Mouse (Mus musculus): Measurements from ENCODE around the gene Klhl7. TPM values are rescaled to one million over a fixed set of nuclear protein-coding genes. Genes with fewer than 3 reads are reported as not detected.
A peak's percentile ranks its signal among the peaks of the same experiment; 100 is the strongest.
"Not testable (repeated sequence)": the region's sequence is repeated elsewhere in the genome, so short reads cannot be mapped to it uniquely, and the experiment has no call there.

Klhl7 gene
- total RNA-seq, 2 experiments from 2014 or later, result 32.6 to 35.2 TPM

DNA sequence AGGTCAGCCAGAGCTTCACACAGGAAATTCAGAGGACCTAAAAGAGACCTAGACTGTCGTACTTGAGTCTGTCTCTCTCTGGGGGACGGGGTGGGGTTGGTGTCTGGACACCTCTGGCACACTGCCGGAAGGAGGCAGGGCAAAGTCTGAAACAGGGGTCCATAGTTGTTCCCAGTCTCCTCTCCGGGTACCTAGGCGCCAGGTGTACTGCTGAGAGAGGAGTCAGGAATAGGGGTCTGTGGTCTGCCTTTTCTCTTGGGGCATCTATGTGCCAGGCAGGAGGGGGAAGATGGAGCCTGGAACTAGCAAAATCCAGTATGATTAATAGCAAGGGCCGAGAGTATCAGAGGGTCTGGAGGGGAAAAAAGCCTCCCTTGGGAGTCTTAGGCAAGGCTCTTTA is 5.0 kb upstream of the Klhl7 start:
- DNase-seq, result no peak

DNA sequence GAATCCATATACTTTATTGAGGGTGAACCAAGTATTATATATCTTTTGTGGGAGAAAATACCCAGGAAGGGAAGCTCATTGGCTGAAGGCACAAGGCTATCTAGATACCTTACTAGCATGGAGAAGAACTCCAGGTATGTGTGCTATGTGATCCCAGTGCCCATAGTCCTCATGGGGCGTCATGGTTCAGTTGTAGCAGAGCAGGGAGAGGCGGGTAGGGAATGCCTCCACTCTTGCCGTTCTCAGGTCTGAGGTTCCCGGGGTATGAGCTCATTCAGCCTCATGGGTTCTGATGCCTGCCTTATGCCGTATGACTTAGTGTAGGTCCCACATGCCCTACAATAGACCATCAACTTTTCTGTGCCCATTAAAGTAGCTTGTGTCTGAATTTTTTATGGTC is 4.5 kb upstream of the Klhl7 start:
- DNase-seq, result no peak

DNA sequence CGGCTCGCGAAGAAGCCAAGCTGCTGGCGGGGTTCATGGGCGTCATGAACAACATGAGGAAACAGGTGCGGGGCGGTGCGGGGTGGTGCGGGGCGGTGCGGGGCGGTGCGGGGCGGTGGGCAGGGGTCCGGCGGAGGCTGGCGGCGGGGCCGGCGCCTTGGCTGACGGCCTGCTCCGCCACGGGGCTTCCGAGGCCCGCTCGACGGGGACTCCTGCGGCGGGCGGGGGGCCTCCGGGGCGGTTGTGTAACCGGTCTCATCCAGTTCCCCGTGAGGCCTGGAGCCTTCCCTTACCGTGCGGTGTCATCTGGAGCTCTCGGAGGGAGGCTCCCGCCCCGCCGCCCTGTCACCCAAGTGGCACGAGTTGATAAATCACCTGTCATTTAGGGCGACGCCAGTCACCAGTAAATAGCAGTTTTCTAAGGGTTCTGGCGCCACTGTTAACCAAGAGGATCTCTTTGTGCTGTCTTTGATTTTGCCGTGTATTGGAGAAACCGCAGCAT is 456 bp downstream of the Klhl7 start:
- DNase-seq, result peak; percentile 57

DNA sequence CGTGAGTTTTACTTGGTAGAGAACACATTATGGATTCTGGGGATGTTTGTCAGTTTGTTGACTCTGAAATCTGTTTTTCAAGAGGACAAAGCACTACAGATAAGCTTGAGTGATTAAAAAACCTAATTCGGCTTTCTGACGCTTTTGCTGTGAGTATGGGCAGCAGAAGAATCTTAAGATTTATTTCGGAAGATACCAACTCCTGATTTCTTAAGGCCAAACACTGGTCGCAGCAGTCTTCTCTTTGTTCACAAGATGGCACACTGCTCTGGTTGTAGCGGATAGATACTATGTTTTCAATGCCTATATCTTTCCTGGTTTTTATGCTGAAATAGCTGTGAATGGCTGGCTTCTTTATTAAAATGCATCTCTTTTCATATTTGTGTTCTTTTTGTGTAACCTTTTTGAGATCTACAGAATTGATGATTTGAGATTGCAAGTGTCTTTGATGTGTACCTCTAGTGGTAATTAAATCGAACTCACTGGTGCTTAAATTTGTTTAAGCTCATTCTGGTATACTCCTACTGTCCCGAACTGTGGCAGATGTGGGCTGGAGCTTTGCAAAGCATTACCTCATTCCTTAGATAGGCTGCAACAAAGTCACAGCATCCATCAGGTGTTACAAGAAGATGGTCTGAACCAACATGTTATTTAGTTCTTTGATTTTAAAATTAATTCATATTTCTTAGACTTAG is 1.2 kb downstream of the Klhl7 start:
- DNase-seq, result no peak

DNA sequence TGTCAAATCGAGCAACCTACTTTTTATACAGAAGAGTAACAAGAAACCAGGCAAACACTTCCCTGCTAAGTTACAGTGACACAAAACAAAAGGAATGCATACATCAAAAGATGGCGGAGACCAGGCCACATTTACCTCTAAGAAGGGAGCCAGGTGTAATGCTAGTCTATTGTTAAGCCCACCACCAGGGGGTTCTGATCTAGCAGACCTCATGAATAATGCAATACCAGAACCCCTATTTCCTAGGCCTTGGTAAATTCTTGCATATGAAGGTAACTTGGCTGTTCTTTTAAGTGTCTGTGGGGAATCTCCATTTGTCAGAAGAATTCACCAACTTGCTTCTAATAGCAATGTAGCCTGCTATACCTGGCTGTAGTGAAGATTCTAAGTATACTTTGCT is 2.8 kb downstream of the Klhl7 start:
- not testable (repeated sequence) for DNase-seq

DNA sequence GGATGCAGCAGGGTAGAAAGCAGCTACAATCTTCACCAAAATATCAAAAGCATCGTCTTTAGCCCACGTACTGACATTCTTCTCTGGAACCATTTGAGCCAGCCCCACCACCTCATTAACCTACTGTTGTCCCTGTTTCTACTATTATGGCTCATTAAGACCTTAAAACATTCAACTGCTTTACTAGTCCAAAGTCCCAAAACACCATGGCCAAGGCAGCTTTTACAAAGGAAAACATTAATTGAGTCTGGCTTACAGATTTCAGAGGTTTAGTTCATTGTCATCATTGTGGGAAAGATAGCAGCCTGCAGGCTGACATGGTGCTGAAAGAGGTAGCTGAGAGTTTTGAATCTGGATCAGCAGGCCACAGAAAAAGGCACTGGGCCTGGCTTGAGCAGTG is 3.4 kb downstream of the Klhl7 start:
- DNase-seq, result no peak

DNA sequence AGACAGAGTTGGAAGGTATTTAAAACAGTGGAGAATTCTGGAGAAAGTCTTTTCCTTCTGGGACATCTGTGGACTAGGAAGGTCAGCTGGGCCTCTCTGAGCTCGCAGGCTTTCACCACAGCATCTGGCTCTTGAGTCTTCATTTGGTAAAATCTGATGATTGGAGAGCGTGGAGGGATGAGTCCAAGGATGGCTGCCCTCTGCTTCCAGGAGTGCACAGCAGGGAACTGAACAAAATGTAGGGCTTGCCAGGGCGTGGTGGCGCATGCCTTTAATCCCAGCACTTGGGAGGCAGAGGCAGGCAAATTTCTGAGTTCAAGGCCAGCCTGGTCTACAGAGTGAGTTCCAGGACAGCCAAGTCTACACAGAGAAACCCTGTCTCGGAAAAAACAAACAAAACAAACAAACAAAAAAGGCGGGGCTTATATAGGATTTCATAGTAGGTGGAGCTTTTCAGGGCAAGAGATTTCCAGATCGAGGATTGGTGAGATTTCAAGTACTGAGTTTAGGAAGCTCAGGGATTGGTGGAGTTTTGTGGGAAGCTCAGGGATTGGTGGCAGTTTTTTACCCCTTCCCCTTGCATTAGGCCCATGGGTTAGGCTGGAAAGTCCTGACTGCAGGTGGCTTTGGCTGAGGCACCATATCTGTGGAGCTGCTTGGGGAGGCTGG is 6.8 kb downstream of the Klhl7 start:
- DNase-seq, result no peak

DNA sequence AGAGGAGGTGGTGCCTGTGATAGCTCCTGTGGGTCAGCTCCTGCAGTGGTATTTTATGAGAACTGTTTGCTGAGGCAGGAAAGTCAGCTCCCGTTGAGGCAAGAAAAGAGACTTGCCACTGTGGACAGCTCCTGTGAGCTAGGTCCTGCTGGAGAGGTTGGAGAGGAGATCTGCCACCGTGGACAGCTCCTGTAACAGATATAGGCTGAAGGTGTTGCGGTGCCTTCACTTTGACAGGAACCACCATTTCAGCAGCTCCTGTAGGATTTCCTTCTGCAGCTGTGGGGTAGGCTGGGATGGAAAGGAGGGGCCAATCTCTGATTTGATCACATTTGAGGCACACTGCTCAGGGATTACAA is 7.3 kb downstream of the Klhl7 start:
- no peak for DNase-seq

DNA sequence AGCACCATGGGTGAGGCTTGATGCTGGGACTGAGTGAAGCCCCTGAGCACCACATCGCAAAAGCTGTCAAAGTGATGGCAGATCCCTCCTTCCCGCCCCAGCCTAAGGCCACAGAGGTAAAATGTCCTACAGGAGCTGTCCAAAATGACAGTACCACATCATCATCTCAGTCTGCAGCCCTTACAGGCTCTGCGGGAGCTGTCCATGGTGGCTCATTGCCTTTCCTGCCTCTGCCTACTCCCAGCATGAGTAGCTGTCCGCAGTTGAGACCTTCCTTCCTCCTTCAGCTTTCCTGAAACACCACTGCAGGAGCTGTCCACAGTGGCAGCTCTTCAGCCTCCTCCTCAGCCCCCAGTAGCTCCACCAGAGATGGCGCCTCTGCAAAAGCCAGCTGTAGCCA is 9.7 kb downstream of the Klhl7 start:
- DNase-seq, result peak; percentile 14

DNA sequence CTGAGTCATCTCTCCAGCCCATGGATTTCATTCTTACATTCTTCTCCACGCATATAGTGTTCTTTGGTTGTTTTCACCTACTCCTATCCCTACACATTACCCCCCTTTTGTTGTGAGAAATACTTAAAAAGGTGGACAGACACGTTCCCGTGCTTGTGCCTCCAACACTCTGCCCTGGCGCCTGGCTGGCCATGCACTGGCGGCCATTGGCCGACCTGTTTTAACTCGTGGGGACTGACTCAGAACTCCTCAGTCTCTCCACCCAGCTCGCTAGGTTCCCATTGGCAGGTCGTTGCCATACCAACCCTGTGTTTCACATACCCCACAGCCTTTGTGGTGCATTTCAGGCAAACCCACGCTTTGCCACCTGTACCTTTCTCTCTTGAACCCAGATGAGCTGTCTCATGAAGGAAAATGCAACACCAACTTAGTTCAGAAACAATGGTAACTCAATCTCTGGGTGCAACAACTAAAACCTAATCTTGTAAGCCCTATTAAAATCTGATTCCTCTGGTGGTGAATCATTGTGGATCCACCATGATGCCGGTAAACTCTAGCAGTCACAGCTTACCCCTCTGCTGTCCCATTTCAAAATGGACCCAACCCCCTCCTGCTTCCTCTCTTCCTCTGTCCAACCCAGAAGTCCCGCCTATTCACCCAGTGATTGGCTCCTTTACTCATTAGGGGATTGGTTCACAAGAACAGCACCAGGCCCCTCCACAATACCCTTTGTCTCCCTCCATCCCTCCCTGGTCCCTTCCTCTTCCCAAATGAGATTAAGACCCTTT is 11.9 kb downstream of the Klhl7 start:
- DNase-seq, result no peak

DNA sequence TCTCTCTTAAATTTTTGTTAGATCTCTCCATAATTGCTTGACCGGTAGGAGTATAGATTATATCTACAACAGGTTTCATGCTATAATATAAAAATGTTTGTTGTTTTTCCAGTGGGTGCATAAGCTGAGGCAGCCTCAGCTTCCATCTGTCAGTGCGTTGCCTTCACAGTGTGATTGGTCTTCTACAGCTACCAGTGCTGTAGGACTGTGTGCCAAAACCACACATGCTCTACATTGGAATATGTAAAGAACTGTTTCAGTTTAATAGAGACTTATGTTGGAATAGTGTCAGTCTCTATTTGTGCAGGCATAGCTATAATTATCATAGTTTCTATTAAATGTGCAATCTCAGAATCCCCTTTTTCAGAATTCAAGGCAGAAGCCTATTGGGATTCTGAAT is 21.8 kb downstream of the Klhl7 start:
- DNase-seq, result no peak

DNA sequence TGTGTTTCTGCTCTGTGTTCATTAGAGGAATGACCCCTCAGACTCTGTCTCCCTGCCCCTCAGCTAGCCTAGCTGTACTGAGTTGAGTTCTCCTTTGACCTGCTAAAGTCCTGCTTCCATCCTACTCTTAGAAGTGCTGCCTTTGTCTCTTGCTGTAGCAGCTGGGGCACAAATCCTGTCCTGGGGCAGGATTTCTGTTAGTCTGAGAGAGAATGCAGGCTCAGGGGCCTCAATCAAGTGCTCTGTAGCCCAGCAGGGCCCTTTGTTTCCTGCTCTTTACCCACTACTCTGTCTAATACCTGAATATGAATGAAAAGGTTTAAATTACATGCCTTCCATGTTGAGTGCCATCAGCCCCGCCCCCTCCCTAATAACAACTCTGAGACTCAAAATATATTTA is 23.8 kb downstream of the Klhl7 start:
- DNase-seq, result no peak

DNA sequence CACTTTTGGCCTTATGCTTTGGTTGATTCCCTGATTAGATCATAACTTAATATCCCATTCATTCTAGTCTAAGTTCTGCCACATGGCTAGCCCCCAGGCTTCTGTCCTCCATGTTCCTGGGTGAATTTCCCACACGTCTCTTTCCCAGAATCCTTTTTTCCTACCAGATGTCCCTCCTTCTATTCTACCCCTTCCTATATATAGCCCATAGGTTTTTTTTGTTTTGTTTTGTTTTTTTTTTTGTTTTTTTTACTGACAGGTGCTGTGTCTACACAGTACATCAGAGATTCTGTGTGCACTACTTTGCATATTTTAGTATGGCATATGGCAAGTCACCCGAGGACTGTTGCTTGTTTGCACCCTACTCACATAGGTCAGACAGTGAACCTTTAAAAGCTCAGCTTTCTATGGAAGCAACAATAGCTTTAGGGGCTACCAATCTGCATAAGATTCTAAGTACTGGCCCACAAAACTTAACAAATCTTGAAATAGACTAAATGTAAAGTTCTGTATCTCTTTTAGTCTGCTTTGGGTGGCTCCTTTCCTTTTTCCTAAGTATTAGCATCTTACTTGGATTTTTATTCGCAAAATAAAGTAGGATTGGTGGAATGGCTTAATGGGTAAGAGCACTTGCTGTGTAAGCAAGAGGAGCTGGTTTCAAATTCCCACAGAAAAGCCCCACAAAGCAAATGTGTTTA is 24.3 kb downstream of the Klhl7 start:
- no peak for DNase-seq

DNA sequence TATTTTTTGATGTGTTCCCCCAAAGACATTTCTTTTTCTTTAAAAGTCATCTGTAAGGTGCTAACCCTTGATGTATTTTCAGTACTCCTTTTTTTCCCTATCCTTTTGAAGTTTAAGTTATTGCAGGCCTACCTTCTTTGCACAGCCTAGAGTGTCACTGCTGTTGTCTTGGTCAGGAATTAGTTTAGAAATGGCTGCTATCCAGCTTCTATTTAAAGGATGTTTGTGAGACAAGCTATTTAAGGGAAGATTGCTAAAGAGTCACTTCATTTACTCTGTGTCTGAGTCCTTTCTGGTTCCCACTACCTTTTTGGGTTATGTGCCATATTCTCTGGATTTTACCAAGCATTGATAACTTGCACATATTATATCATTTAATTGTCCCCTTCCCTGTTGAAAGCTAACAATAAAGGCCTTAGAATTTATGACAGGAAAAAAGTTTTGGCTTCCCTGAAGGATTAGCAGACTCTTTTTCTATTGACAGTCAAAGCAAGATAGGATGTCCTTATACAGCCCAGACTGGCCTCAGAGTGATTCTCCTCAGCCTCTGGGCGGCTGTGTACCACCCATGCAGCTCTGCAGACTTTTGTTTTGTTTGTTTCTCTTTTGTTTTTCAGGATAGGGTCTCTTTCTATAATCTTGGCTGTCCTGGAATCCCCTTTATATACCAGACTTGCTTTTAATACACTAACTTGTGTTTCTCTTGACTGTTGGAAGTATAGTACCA is 25.7 kb downstream of the Klhl7 start:
- no peak for DNase-seq

DNA sequence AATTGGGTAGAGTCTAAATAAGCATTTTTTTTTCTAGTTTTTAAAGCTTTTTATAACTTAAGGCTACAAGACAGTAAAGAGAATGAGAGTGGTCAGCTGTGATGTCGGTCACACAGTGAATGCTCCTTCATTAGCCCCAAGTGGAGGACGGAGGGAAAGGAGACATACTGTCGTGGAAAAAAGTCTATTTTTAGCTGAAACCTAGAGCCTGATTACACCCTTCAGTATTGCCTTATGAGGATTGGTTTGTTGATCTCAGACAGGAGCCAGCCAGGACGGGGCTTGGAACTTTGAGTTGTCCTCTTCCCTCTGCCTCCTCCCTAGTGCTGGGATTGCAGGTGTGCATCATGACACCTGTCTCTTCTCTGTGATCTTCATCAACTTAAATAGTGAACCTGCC is 26.6 kb downstream of the Klhl7 start:
- DNase-seq, result no peak

DNA sequence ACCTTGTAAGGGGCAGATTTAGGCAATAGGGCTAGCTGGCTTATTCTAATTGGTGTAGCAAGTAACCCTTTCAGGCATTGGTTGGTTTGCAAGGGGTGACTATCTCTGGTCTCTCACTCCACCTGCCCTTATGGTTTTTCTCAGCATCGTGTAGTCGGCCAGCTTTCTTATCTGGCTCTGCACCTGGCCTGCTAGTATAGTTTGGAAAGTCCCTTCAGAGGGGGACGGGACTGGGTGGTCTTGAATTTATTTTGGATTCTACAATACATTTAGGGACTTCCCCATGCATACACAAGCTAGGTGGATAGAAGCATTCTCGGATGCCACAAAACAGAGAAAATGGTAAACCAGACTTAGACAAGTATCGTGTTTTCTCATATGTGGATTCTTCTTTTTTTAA is 46.6 kb downstream of the Klhl7 start:
- DNase-seq, result no peak

DNA sequence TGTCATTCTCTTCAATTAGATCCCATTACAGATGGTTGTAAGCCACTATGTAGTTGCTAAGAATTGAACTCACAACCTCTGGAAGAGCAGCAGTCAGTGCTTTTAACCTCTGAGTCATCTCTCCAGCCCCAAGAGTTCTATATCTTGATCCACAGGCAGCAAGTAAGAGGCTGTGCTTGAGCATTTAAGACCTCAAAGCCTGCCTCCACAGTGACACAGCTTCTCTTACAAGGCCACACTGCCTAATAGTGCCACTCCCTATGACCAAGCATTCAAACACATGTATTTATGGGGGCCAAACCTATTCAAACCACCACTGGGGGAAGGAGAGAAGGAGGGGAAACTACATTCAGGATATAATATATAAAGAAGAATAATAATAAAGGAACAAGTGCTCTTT is 51.8 kb downstream of the Klhl7 start:
- DNase-seq, result no peak

DNA sequence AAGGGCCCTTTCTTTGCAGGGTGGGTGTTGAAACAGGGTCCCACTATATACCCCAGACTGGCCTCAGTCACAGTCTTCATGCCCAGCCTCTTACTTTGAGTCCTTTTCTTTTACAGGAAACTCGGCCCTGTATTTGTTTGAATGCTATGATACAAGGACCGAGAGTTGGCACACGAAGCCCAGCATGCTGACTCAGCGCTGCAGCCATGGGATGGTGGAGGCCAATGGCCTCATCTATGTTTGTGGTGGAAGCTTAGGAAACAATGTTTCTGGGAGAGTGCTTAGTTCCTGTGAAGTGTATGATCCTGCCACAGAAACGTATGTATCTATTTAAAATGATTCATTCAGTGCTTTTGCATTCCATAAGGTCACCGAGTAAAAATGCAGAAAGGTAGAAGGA is 56.4 kb downstream of the Klhl7 start:
- DNase-seq, result no peak

DNA sequence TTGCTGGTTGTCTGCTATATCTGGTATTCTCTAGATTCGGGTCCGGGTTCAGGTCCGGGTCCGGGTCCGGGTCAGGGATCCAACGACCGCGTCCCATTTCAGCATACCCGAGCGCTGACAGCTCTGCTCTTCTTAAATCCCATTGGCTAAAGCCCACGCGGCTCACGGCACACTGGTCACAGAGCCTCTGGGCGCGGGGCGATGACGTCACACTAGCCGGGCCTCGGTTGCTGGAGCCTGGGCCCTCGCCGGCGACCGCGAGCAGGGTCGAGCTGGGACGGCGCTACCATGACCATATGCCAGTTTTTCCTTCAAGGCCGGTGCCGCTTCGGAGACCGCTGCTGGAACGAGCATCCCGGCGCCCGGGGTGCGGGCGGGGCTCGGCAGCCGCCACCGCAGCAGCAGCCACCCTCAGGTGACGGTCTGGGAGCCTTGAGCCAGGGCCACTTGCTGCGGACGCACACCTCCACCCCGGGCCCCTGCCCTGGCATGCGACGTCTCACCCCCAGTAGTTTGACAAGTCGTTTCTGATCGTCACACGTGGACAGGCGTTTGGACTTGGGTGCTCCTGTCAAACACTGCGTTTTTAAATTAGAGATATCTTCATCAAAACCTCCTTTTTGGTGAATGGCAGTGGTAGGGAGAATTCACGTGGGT is 64.5 kb downstream of the Klhl7 start, which contains the start of gene Nupl2:
Gene Nupl2, plus strand, starts transcription at position 175 of the 657 bp plus-strand sequence.
- DNase-seq, result peak; percentile 91

DNA sequence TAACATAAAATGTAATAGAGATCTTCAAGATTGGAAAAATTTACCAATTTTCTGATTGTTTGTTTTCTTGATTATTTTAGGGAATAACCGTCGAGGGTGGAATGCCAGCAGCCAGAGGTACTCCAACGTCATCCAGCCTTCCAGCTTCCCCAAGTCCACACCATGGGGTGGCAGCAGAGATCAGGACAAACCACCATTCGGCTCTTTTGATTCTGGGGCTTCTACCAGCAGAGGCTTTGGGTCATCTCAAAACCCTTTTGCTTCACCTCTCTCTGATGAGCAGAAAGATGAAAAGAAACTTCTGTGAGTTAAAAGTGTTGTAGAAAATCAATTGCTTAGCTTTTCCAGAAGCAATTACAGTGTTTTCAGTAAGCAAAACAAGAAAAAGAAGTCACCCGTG is 66.9 kb downstream of the Klhl7 start:
- DNase-seq, result no peak

DNA sequence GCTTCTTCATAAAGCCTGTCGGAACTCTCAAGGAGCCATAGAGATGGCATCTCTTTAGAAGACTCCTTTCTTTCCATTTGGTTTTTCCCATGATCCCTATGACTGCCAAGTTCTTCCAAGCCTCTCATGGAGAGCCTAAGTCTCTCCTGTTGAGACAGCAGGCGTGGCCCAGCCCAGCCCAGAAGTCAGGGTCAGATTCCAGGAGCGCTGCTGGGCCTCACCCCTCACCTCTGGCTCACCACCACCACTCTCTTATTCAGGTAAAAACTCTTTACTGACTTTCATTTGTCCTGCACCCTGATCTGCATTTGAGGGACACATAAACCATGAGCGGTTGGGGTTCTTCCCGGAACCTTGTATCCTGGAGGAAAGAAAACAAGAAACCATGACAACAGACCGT is 69.5 kb downstream of the Klhl7 start:
- no peak for DNase-seq
